Mouse (Mus musculus) liver, adult 2 months (tissue): ENCODE data around the gene Zdhhc16.

Experiments used
- CTCF ChIP-seq: fragments of 200-500 bp; IDR thresholded peaks from 2 replicates; pipeline ENCODE4 v1.5.1; 2011; ENCODE audit warnings: low read depth, low read length, control low read depth
- POLR2A ChIP-seq: fragments of 200-500 bp; IDR thresholded peaks from 2 replicates; pipeline ENCODE4 v1.6.1; 2011; ENCODE audit warnings: low read length, control low read depth; ENCODE audit not compliant: insufficient read depth; ENCODE audit errors: extremely low read depth

DNA sequence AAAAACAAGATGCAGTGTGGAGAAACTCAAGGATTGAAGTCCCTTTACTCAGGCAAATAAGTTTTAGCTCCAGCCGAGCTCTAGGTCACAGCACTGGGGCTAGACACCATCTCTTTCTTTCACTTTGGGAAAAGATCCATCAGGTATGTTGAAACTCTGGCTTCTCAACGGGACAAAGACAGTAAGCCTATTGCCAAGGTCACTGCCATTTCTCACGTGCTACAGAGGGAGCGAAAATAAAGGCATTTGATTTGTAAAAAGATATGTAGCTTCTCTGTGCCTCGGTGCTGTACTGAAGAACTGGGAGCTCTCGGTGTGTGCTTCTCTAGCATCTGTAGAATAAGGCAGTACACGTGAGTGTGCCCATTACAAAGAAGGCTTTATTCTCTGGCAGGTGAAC is 10.6 kb downstream of the Zdhhc16 start:
- TF ChIP-seq CTCF: no peak
- TF ChIP-seq POLR2A: no peak
